Mouse (Mus musculus) cerebellum, adult (tissue): ENCODE data around the gene Tex13c3.
"Not testable (repeated sequence)": the region's sequence is repeated elsewhere in the genome, so short reads cannot be mapped to it uniquely, and the experiment has no call there.

Source experiments
- ATAC-seq: cut with Nextera tagmentation; 2 replicates; pipeline ENCODE4 v1.9.2; 2017; ENCODE audit warnings: mild to moderate bottlenecking, moderate library complexity, mixed read lengths; ENCODE audit not compliant: insufficient number of reproducible peaks, low FRiP score, low TSS enrichment

The Tex13c3 gene

GRCm38 (mm10) chrX:19481219-19481618 is at the start of gene Tex13c3:
Gene Tex13c3 (minus strand): TSS chrX:19481319.
- ATAC-seq, result not testable (repeated sequence)

- no peak for ATAC-seq
Measured at GRCm38 (mm10) chrX:19489731-19490130, 8.6 kb upstream of the Tex13c3 start.
